Mouse (Mus musculus): ENCODE data around the gene Thbs4.

Thbs4 gene

DNA sequence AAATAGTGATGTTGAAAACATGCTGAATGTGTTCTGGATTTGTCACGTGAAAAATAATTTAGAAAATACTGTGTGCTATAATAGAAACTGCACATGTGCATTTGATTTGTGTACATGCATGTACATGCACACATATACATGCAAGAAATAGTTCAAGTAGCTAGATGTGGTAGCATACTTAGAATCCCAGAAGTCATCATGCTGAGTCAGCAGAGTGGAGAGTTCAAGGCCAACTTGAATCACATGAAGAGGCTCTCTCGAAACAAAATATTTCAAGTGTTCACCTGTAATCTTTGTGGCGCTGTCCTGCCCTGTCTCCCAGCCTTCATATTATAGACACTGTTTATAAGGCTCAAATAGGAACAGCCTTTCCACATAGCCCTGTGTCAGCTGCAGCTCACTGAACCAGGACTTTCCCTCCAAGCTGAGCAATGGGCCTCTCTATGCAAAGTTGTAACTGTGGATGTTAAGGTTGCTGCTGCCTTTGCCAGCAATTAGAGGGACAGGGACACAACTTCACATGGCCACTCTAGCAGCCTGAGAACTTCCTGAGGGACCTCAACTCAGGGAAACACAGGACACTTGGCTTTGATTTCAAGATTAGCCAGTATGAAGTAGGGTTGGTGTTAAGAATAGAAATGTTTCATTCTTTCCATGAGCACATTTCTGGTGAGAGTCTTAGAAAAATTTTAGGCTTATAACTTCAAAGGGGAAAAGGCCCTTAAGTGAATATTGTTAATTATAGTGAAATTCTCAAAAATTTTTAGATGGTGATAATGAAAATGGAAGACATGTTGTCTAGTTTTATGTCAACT lies 76.6 kb downstream of the Thbs4 start:
- no peak for DNase-seq (ENCODE audit: low spot score)

DNA sequence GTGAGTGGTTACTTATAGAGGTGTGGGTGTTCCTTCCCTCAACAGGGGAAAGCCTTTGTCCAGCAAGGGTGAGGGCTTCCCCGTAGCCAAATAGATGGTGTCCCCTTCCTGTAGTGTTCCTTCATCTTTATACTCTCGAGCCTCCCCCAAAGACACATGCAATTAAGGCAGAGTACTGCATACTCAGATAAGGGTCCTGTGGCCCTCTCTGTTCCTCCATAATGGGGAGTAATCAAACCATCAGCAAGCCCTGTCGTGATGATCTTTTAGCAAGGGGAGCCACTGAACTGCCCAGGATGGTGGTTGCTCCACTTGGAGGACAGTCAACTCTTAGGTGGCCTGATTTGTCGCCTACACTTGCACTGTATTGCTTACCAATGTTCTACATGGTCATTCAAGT lies 82.0 kb downstream of the Thbs4 start:
- no peak for DNase-seq (ENCODE audit: low spot score)

DNA sequence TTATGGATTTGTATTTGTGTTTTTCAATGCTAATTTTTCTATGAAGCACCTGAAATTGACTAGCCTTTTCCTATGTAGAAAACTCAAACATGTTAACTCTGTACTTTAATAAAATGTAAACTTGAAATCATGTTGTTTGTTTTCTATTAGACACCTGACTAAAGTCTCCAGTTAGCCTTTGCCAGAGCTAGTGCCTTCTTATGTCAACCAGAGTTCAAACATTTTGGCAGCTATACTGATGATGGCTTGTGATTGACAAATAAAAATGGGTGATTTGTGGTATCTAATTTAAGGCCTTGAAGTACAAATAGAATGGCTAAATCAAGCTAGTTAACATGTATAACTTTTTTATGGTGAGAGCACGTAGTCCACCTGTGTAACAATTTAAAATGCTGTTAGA lies 82.8 kb downstream of the Thbs4 start:
- no peak for DNase-seq (ENCODE audit: low spot score)

DNA sequence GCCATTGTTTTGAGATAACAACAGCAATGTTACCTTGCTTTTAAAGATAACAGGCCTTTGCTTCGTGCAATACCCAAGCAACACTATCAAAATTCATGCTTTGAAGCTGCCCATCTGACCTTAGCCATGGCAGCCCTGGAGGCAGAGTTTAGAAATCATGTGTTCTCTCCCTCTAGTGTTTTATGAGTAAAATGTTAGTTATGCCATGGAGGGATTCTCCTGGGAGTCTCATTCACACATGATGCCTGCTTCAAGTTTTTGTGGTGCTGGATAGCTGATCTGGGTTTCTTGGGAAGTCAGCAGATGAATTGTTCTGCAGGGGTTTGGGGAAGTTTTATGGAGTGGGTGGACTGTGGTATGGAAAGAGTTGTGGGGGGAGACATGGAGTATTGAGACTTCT lies 84.3 kb downstream of the Thbs4 start:
- no peak for DNase-seq (ENCODE audit: low spot score)

DNA sequence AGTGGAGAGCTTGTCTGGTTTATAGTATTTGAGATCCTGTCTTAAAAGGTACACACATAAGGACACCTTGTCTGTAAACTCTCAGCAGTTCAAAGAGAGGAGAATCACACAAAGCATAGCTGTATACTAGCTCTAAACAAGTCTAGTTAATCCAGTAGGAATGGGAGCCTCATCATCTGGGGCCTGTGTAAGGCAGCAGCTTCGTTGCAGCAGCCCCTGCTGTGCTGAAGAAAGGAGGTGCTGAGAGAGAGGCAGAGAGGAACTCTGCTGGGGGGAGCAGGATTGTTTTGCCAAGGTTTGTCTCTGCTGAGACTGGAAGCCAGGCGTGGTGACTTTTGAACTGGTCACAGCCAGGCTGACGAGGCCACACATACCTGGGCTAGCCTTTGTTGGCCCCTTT lies 85.1 kb downstream of the Thbs4 start:
- no peak for DNase-seq (ENCODE audit: low spot score)

DNA sequence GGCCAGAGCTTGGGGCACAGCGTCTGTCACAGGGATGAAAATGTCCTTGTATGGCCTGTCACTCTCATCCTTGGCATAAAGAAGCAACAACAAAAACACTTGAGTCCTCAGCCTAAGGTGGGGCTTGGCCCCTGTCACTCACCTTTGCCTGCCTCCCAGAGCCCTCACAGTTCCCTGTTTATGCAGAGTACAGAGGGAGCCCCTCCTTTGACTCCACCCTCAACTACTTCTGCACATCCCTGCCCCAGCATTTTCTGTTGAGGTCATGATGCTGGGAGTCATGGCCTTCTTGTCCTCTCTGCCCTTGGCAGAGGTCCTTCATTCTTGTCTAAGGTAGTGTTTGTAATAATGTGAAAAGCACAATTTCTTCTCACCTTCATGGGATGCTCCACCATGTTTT lies 86.2 kb downstream of the Thbs4 start:
- DNase-seq (ENCODE audit: low spot score), result no peak

DNA sequence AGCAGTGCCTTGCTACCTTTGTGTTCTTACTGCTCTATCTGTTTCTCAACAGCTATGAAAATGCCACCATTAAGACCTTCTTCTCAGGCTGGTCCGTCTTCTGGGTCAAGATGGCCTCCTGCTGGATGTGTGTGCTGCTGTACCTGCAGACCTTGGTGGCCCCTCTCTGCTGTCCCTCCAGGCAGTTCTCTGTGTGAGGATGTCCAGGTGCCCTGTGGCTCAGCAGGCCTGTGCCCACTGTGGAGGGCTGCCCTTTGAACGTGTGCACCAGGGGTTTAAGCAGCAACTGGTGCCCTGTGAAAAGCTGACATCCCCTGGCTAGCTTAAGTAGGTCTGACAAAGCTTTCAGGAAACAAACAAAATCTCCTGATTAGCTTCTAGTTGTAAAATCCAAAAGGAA lies 86.7 kb downstream of the Thbs4 start:
- DNase-seq (ENCODE audit: low spot score), result no peak

DNA sequence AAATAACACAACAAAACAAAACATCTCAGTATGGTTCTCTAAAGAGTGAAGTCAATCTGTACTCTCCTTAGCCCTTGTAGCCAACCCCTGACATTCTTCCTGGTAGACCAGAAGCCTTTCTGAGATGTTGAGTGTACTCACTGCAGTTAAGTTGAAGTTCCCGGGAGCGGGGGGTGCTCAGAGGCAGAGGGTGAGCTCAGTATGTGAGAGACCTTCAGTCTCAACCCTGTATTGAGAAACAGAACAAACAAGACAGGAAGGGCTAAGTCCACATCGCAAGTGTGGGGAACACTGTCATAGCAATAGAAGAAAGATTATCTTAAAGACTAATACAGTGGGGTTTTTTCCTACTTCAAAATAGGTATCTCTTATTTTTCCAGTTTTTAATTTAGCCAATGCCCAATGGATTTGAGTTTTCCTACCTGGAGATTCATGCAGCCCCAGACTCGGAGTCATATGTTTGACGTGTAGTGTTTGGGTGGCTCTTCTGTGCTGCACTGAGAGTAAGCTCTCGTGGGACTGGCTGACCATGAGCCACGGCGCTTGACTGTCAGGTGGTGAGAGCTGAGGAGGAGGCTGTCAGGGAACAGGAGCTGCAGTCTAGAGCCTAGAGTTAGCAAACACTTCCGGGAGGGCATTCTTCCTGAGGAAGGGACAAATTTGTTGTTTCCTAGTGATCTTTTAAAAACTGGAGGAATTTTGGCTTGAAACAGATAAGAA lies 88.1 kb downstream of the Thbs4 start:
- no peak for DNase-seq (ENCODE audit: low spot score)

DNA sequence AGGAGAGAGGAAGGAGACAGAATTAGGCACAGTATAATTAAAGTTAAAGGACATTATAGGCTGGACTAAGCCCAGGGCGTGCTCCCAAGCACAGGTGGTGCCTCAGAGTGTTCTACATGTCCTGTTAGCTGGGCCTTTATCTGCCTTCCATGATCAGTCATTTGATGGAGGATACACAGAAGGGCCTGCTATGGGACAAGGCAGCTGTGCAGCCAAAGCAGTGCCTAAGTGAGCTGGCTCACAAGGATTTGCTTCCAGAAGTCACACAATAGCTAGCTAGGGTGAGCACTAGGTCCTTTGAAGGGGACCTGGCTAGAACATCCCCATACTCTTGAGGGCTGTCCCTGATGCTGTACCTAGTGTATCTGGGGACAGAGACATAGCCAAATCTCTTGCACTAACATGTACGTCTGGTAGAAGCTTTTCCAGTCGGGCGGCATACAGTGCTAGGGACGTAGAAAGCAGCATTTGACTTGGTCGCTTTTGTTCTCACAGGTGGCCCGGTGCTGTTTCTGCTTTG lies 89.5 kb downstream of the Thbs4 start:
- DNase-seq (ENCODE audit: low spot score), result no peak

DNA sequence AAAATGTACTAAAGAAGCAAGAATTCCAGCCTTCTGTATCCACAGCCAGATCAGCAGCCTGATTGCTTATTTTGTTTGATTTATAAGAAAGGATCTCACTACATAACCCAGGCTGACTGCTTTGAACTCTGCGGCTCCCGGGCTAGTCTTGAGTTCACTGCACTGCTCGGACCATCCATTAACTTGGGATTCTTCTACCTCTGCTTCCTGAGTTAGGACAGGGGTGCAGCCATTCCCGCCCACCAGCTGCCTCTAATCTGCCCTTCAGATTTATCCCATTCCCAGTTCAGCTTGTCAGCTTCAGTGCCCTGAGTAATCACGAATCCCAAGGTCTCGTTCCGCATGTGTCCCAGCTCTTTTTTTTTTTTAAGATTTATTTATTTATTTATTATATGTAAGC lies 90.4 kb downstream of the Thbs4 start:
- no peak for DNase-seq (ENCODE audit: low spot score)

DNA sequence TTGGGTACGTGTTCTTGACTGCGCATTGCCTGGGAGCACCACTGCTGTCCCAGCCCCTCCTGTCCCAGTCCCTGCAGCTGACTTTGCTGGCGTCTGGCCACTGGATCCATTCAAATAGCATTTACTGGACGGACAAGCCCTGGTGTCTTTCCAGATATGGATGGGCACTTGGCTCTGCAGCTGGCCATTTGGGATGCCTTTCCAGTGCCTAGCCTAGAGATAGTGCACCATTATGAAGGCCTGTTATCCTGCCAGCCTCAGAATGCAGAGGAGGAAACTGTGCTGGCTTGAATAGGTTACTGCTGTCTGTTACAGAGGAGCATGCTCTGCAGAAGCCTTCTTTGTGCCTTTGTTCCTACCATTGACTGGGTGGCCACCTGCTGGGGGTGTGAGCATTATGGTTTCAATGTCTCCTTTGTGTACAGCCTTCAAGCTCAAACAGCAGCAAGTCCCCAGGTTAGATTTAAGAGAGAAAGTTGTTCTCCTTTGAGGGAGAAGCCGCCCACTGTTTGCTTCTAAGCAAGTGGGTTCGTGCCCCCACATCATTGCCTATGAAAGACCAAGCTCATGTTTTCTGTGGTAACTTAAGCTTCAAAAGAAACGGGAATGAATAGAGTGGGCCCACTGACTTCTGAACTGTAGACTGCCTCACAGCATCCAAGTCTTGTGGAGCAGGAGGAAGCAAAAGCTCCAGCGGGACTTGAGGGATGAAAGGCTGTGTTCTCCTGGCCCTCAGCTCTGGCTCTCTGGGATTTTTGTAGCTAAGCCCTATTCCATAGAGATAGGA lies 91.2 kb downstream of the Thbs4 start:
- no peak for DNase-seq (ENCODE audit: low spot score)

DNA sequence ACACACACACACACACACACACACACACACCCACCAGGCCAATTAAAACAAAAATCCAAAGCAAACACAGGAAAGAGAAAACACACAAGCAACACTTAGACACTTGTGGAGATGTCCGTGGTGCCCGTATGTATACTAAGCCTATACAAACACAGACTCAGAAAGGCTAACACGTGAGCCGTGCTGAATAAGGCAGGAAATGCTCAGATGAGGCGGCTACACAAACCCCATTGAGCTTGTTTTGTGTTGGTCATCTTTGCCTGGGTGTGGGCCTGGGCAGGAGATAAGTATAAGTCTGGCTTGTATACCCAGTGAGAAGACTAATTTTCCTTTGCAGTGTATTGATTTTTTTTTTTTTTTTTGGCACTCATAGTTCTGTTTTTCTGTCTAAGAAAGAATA lies 92.6 kb downstream of the Thbs4 start:
- no peak for DNase-seq (ENCODE audit: low spot score)
